Mouse (Mus musculus): ENCODE data around the gene Gjb1. TPM values are rescaled to one million over a fixed set of nuclear protein-coding genes. Genes with fewer than 3 reads are reported as not detected.
A peak's percentile ranks its signal among the peaks of the same experiment; 100 is the strongest.

The Gjb1 gene
- total RNA-seq, 4 experiments from 2014 or later, result 19.0 to 20.0 (median 19.3) TPM

DNA sequence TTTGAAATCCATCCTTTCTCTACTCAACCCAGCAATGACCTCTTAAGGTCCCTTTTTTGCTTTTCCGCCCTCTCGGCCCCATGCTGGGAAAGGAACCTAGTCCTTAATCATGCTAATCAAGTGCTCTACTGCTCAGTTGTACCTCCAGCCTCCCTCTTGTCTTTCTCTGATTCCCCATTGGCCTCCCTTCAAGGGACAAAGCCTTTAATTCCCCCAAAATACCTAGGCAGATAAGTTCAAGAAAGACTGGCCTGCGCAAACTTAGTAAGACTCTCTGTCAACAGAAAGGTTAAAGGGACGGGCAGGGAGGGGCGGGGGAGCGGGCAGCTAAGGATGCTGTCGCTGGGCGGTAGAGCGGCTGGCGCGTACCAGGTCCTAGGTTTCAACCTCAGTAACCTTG, 20.3 kb downstream of the Gjb1 start:
- DNase-seq (ENCODE audit: low spot score in 2 of 2), result no peak

- DNase-seq (ENCODE audit: low spot score in 2 of 2), result peak in 1 of 2 experiments; percentile 25
These were observed 43.0 kb downstream of the Gjb1 start for GRCm38 (mm10) chrX:101418946-101419724.

- DNase-seq (ENCODE audit: low spot score in 2 of 2), result peak; percentile 58 to 85
These were observed 43.8 kb downstream of the Gjb1 start for GRCm38 (mm10) chrX:101419725-101420699.

GRCm38 (mm10) chrX:101420700-101421095, 44.5 kb downstream of the Gjb1 start, which contains the start of gene Zmym3:
TSS of gene Zmym3 (minus strand) at chrX:101420849.
- DNase-seq (ENCODE audit: low spot score in 2 of 2), result no peak

DNA sequence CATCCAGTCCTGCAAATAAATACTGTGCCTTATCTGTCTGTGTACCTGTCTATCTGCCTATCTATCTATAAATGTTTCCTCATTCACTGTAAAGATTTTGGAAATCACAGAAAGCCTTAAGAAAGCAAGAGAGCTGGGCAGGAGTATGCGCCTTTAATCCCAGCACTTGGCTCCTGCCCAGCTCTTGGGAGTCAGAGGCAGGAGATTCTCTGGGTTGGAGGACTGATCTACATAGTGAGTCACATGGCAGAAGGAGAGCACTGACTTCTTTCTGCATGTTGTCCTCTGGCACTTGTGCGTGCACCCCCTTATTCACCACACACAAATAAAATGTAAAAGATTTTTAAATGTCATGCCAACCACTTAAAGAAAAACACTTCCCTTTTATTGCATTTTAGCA, 47.3 kb downstream of the Gjb1 start:
- DNase-seq (ENCODE audit: low spot score in 2 of 2), result no peak

GRCm38 (mm10) chrX:101427774-101428173, 51.6 kb downstream of the Gjb1 start:
- DNase-seq (ENCODE audit: low spot score in 2 of 2), result no peak

GRCm38 (mm10) chrX:101428785-101429141, 52.6 kb downstream of the Gjb1 start:
- DNase-seq (ENCODE audit: low spot score in 2 of 2), result no peak

- peak; percentile 49 to 90 for DNase-seq (ENCODE audit: low spot score in 2 of 2)
These were observed 53.2 kb downstream of the Gjb1 start, which contains the start of gene Nono for GRCm38 (mm10) chrX:101429142-101429949. TSS of gene Nono (plus strand) at chrX:101429318.

GRCm38 (mm10) chrX:101429976-101430375, 53.8 kb downstream of the Gjb1 start:
- no peak for DNase-seq (ENCODE audit: low spot score in 2 of 2)

Other genes with a start within 250 kb of the Gjb1 start
- 10 to 100 TPM; 72.5 to 90.1 (median 77.3) TPM for gene Snx12, start 153.8 kb upstream of the Gjb1 start, total RNA-seq (2022)
- 10 to 100 TPM; 16.8 to 19.8 (median 17.4) TPM for gene Foxo4, start 121.8 kb upstream of the Gjb1 start, total RNA-seq (2022)
- not detected for gene Gm614, start 112.4 kb upstream of the Gjb1 start, total RNA-seq (2022)
- 1 to 10 TPM in 3 of 4 experiments, under 1 TPM in 1; 0.83 to 1.8 (median 1.3) TPM for gene Il2rg, start 108.1 kb upstream of the Gjb1 start, total RNA-seq (2022)
- gene Gm20489, start 107.4 kb upstream of the Gjb1 start, total RNA-seq (2022), result not detected
- gene Med12, start 102.3 kb upstream of the Gjb1 start, total RNA-seq (2022), result 10 to 100 TPM; 20.0 to 29.2 (median 23.7) TPM
- 100 to 1,000 TPM; 136 to 147 (median 143) TPM for gene Nlgn3, start 77.2 kb upstream of the Gjb1 start, total RNA-seq (2022)
- gene Zmym3, start 44.5 kb downstream of the Gjb1 start, total RNA-seq (2022), result 100 to 1,000 TPM; 145 to 161 (median 153) TPM
- gene Nono, start 52.9 kb downstream of the Gjb1 start, total RNA-seq (2022), result 100 to 1,000 TPM; 111 to 132 (median 113) TPM
- 1 to 10 TPM in 2 of 4 experiments, under 1 TPM in 2; 0.42 to 1.7 (median 1.0) TPM for gene Itgb1bp2, start 72.7 kb downstream of the Gjb1 start, total RNA-seq (2022)
- gene Taf1, start 156.4 kb downstream of the Gjb1 start, total RNA-seq (2022), result 10 to 100 TPM; 47.2 to 50.1 (median 48.3) TPM

Data from left cerebral cortex, adult 8-10 months (tissue).